Mouse (Mus musculus): Measurements from ENCODE around the gene Gm14743. TPM values are rescaled to one million over a fixed set of nuclear protein-coding genes. Genes with fewer than 3 reads are reported as not detected.
"Not testable (repeated sequence)": the region's sequence is repeated elsewhere in the genome, so short reads cannot be mapped to it uniquely, and the experiment has no call there.

The Gm14743 gene
- not detected in 2 replicates for polyA plus RNA-seq (2015; fragmentation: Nextera tagmentation; extraction: Ambion mirVana)

DNA sequence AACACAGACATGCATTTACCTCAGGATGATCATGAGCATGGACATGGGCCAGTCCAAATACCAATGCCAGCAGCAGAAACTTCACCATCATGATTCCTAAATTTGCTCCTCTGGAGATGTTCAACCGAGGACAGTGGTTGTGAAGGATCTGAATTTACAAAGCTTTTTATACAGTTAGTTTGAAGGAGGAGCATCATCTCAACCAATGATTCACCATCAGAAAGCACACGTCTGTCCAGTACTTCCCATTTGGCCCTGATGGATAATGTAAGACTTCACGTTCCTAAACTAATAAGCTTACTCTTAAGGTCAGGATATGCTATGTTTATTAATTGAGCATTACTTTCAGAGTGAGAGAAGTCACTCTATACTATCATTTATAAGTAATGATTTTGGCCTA, at the start of gene Gm14743:
TSS of gene Gm14743 (minus strand) at position 101 of the 400 bp plus-strand sequence.
- H3K36me3 ChIP-seq; H3K9me3 ChIP-seq; ATAC-seq (ENCODE audit: low FRiP score, low read depth); H3K4me1 ChIP-seq (replicated peaks); H3K27me3 ChIP-seq; H3K4me3 ChIP-seq; H3K9ac ChIP-seq; H3K27ac ChIP-seq (replicated peaks); H3K4me2 ChIP-seq: not testable (repeated sequence)
- no CpG with 5 or more reads among the region's 3 CpGs for WGBS

DNA sequence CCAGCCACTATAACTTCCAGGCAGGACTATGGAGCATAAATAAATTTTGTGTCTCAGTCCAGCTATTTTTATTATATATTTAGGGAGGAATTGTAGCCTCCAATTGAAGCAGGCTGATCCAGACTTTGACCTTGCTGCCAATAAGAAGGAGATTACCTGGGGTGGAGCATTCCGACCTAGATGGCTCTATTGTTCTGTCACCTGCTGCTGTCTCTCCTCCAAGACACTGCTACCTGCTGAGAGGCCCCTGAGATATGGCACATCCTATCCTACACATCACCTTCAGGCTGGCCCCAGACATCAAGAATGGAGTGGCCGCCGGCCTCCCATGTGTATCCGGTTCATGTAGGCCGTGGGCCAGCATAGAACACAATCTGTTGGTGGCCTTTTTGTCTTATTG, 42.9 kb downstream of the Gm14743 start:
- no peak for ATAC-seq (ENCODE audit: low FRiP score, low read depth)
- H3K36me3 ChIP-seq: no peaks in the 10 kb centered on the region
- 92% methylated on average over 5 of the region's 5 CpGs for WGBS
- no peak overlapping the region for H3K9ac ChIP-seq
- no peaks in the 10 kb centered on the region for H3K9me3 ChIP-seq
- no peak overlapping the region for H3K27ac ChIP-seq (replicated peaks)
- H3K4me3 ChIP-seq: no peak overlapping the region
- no peak overlapping the region for H3K4me2 ChIP-seq
- no peaks in the 10 kb centered on the region for H3K27me3 ChIP-seq
- H3K4me1 ChIP-seq (replicated peaks): no peaks in the 10 kb centered on the region

DNA sequence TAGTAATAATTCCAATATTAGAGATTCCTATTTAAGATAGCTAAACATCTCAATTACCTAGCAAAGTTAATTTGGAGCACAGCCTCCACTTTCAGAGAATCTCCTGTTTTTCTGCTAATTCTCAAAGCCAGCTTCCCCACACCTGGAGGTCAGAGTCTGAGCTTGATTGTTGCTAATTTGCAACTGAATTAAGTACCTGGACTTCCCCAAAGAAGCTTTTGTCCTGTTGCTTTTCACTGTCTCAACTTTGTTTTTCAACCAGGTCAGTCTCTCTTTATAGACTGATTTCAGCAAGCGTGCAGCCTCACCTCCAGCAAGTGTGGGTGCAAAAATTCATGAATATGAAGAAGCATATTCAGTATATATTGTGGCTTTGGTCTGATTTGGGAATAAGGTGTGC, 43.5 kb downstream of the Gm14743 start:
- 75% methylated on average over 1 of the region's 1 CpGs for WGBS
- H3K4me1 ChIP-seq (replicated peaks): not testable (repeated sequence)

More for the DNA sequence above, 43.5 kb downstream of the Gm14743 start:
- H3K9me3 ChIP-seq; H3K9ac ChIP-seq; H3K4me3 ChIP-seq; H3K27me3 ChIP-seq; H3K4me2 ChIP-seq; ATAC-seq (ENCODE audit: low FRiP score, low read depth); H3K36me3 ChIP-seq; H3K27ac ChIP-seq (replicated peaks): not testable (repeated sequence)

Other genes with a start within 250 kb of the Gm14743 start
- gene Obp1a, start 154.5 kb downstream of the Gm14743 start, polyA plus RNA-seq (2015; fragmentation: Nextera tagmentation; extraction: Ambion mirVana): not detected in 2 replicates
- not detected in 2 replicates for gene Gm5938, start 120.5 kb downstream of the Gm14743 start, polyA plus RNA-seq (2015; fragmentation: Nextera tagmentation; extraction: Ambion mirVana)
- gene Obp1b, start 59.1 kb downstream of the Gm14743 start, polyA plus RNA-seq (2015; fragmentation: Nextera tagmentation; extraction: Ambion mirVana): not detected in 2 replicates
- gene 4930480E11Rik, start 123.7 kb upstream of the Gm14743 start, polyA plus RNA-seq (2015; fragmentation: Nextera tagmentation; extraction: Ambion mirVana): not detected in 2 replicates

Data from hindbrain, embryonic 15.5 days (tissue).